Mouse (Mus musculus): ENCODE results near the gene Tnfsf10. TPM values are rescaled to one million over a fixed set of nuclear protein-coding genes. Genes with fewer than 3 reads are reported as not detected.

Tnfsf10 gene
- 5.0 and 5.7 TPM in 2 replicates for polyA plus RNA-seq (2012; rRNA removed)

DNA sequence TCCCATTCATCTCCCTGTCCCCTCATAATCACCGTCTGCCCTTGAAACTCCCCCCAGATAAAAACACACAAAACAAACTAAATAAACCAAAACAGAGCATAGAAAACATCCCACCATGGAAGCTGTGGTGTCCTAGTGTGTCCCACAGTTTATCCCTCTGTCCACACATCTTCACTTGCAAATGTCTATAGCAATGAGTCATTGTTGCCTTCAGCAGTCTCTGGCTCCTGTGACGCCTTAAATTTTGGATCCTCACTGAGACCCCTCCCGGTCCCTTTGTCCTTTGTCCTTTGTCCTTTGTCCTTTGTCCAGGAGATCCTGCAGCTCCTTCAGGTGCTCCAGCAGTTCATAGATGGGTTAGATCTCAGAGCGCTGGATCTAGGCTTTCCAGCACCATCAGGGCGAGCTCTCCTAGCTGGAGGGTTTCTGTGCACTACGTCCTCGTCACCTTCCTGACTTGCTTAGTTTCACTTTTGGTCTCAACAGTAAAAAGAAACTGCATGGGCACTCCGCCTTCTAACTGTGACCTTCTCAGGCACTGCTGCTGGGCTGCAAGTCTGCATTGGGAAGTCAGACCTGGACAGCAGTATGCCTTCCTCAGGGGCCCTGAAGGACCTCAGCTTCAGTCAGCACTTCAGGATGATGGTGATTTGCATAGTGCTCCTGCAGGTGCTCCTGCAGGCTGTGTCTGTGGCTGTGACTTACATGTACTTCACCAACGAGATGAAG is at the start of gene Tnfsf10:
TSS of gene Tnfsf10 (plus strand) at position 470 of the 729 bp plus-strand sequence.

DNA sequence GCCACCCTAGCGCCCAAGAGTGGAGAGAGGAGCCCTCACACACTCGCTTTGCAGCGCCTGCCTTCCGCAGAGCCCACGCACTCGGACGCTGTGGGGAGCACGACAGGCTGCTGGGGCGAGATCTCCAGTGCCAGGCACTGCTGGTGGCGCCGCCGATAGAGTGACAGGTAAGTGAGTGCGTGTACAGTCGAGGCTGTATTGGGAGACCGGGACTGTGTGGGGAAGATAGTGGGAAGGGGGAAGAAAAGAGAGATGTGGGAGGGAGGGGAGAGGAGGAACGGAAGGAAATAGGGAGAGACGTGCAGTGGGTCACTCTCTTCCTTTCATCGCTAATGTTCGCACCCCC is 54.4 kb downstream of the Tnfsf10 start, which contains the start of gene Ghsr:
TSS of gene Ghsr (plus strand) at position 76 of the 346 bp plus-strand sequence.

Other genes with a start within 250 kb of the Tnfsf10 start
- 1.5 and 2.6 TPM in 2 replicates for gene Ect2, start 163.2 kb upstream of the Tnfsf10 start, polyA plus RNA-seq (2012; rRNA removed)
- 96.3 and 138 TPM in 2 replicates for gene Nceh1, start 134.1 kb upstream of the Tnfsf10 start, polyA plus RNA-seq (2012; rRNA removed)
- gene Ghsr, start 54.3 kb downstream of the Tnfsf10 start, polyA plus RNA-seq (2012; rRNA removed): not detected in 2 replicates